Mouse (Mus musculus) mouse embryonic stem cell (cell line): Measurements from ENCODE around the gene Klhl24.

Experiments
- in situ Hi-C, 2 experiments: fragments of 300-500 bp; cut with MboI; formaldehyde crosslinking; loops; 1 replicate in 1 of 2; 3 replicates in 1 of 2; pipeline ENCODE4 v1.14.3; 2019 to 2020; ENCODE audit warnings: low sequenced_read_pairs in 2 of 2, low pct_unique_long_range_greater_than_20kb in 1 of 2, mixed read lengths in 1 of 2; ENCODE audit not compliant: unreplicated experiment in 1 of 2

The Klhl24 gene

GRCm38 (mm10) chr16:20097069-20097710 is at the start of gene Klhl24:
TSS of gene Klhl24 (plus strand) at chr16:20097542.
- in situ Hi-C loops: no loop called here

GRCm38 (mm10) chr16:20052655-20053054 is 44.7 kb upstream of the Klhl24 start:
- in situ Hi-C loops: no loop called here

- in situ Hi-C loops: no loop called here
These were observed 24.6 kb upstream of the Klhl24 start for GRCm38 (mm10) chr16:20072770-20073169.

- in situ Hi-C loops: no loop called here
These were observed 20.7 kb upstream of the Klhl24 start for GRCm38 (mm10) chr16:20076675-20077074.

GRCm38 (mm10) chr16:20080271-20080670 is 17.1 kb upstream of the Klhl24 start:
- in situ Hi-C loops: no loop called here

GRCm38 (mm10) chr16:20084623-20085022 is 12.7 kb upstream of the Klhl24 start:
- in situ Hi-C loops: no loop called here

GRCm38 (mm10) chr16:20085250-20085905 is 12.0 kb upstream of the Klhl24 start:
- in situ Hi-C loops: no loop called here

- in situ Hi-C loops: no loop called here
These were observed 10.4 kb upstream of the Klhl24 start for GRCm38 (mm10) chr16:20086976-20087375.

- in situ Hi-C loops: no loop called here
These were observed 7.7 kb upstream of the Klhl24 start for GRCm38 (mm10) chr16:20089636-20090035.

GRCm38 (mm10) chr16:20090921-20091575 is 6.3 kb upstream of the Klhl24 start:
- in situ Hi-C loops: no loop called here

- in situ Hi-C loops: no loop called here
These were observed 1.4 kb upstream of the Klhl24 start for GRCm38 (mm10) chr16:20095966-20096365.

- in situ Hi-C loops: no loop called here
These were observed 501 bp downstream of the Klhl24 start for GRCm38 (mm10) chr16:20097711-20098374.

- in situ Hi-C loops: no loop called here
These were observed 1.0 kb downstream of the Klhl24 start for GRCm38 (mm10) chr16:20098375-20098727.

GRCm38 (mm10) chr16:20098866-20099629 is 1.7 kb downstream of the Klhl24 start:
- in situ Hi-C loops: no loop called here

- in situ Hi-C loops: no loop called here
These were observed 9.7 kb downstream of the Klhl24 start for GRCm38 (mm10) chr16:20106996-20107395.

- in situ Hi-C loops: no loop called here
These were observed 11.6 kb downstream of the Klhl24 start for GRCm38 (mm10) chr16:20108961-20109360.

- in situ Hi-C loops: no loop called here
These were observed 15.3 kb downstream of the Klhl24 start for GRCm38 (mm10) chr16:20112649-20113048.

GRCm38 (mm10) chr16:20116069-20116468 is 18.7 kb downstream of the Klhl24 start:
- in situ Hi-C loops: no loop called here
